Mouse (Mus musculus) liver, embryonic 14.5 days (tissue): ENCODE data around the gene Tmem178b. TPM values are rescaled to one million over a fixed set of nuclear protein-coding genes. Genes with fewer than 3 reads are reported as not detected.

Source experiments
- ATAC-seq: fragments of 200-750 bp; cut with Nextera tagmentation; 2 replicates; pipeline ENCODE4 v1.8.0; 2017; ENCODE audit warnings: moderate number of reproducible peaks, mild to moderate bottlenecking, moderate library complexity; ENCODE audit not compliant: insufficient read depth
- DNase-seq, 3 experiments: peaks; one replicate each; pipeline ENCODE4 v3.0.0-alpha.2; 2012 to 2013; ENCODE audit warnings: low read depth in 3 of 3, low spot score in 3 of 3
- H3K27ac ChIP-seq: fragments of 300-500 bp; sonication (generic); 2 replicates; pipeline ENCODE4 v1.5.1; 2014; ENCODE audit warnings: moderate library complexity, mild to moderate bottlenecking, control low read depth, inconsistent platforms
- H3K27me3 ChIP-seq: fragments of 300-500 bp; sonication (generic); 2 replicates; pipeline ENCODE4 v1.6.1; 2014; ENCODE audit warnings: mild to moderate bottlenecking, low read length, moderate library complexity; ENCODE audit not compliant: control insufficient read depth, insufficient read depth
- H3K36me3 ChIP-seq: fragments of 300-500 bp; sonication (generic); replicated peaks from 2 replicates; pipeline ENCODE4 v1.6.1; 2014; ENCODE audit warnings: low read depth; ENCODE audit not compliant: control insufficient read depth, insufficient read depth
- H3K4me1 ChIP-seq, 2 experiments: fragments of 200-500 bp in 1 of 2; fragments of 300-500 bp in 1 of 2; sonication (generic) in 1 of 2; replicated peaks; 2 replicates each; pipeline ENCODE4 v1.6.1; 2012 to 2014; ENCODE audit warnings: antibody characterized with exemption in 1 of 2, inconsistent platforms in 1 of 2, low read length in 1 of 2; ENCODE audit not compliant: control insufficient read depth in 2 of 2, insufficient read depth in 2 of 2
- H3K4me2 ChIP-seq: fragments of 300-500 bp; sonication (generic); 2 replicates; pipeline ENCODE4 v1.6.1; 2014; ENCODE audit warnings: low read depth, mild to moderate bottlenecking, control low read depth, moderate library complexity
- H3K4me3 ChIP-seq, 2 experiments: fragments of 200-500 bp in 1 of 2; fragments of 300-500 bp in 1 of 2; sonication (generic) in 1 of 2; 2 replicates each; pipeline ENCODE4 v1.5.1; 2012 to 2014; ENCODE audit warnings: low read depth in 2 of 2, low read length in 2 of 2, mild to moderate bottlenecking in 2 of 2, control low read depth in 1 of 2, inconsistent platforms in 1 of 2, moderate library complexity in 1 of 2; ENCODE audit not compliant: insufficient read depth in 1 of 2
- H3K9ac ChIP-seq: fragments of 300-500 bp; sonication (generic); replicated peaks from 2 replicates; pipeline ENCODE4 v1.6.1; 2014; ENCODE audit warnings: mild to moderate bottlenecking, control low read depth, moderate library complexity
- H3K9me3 ChIP-seq: fragments of 300-500 bp; sonication (generic); 2 replicates; pipeline ENCODE4 v1.6.1; 2016; ENCODE audit warnings: low read length, mixed read lengths; ENCODE audit not compliant: control insufficient read depth
- CTCF ChIP-seq: IDR thresholded peaks from 2 replicates; pipeline ENCODE4 v1.5.1; 2016; ENCODE audit warnings: antibody characterized with exemption, low read depth, control low read depth
- EP300 ChIP-seq: IDR thresholded peaks from 2 replicates; pipeline ENCODE4 v1.6.1; 2016; ENCODE audit warnings: antibody characterized with exemption, low read depth
- WGBS: fragments of 180-500 bp; shearing (Covaris S2); extraction: QIAGEN DNeasy Blood & Tissue Kit; methylation state at CpG from one replicate; pipeline ENCODE4 v1.1.7; 2014; ENCODE audit not compliant: insufficient replicate concordance; 5-methylcytosine and 5-hydroxymethylcytosine counted together
- polyA plus RNA-seq, 2 experiments: library from polyadenylated mRNA; depleted of rRNA in 1 of 2; stranded (reverse) in 1 of 2; unstranded in 1 of 2; fragments of >200 nt; fragmentation: Nextera tagmentation in 1 of 2; extraction: Ambion mirVana in 1 of 2; gene quantifications; 2 replicates each; pipeline versions ENCODE4 v1.2.1 to v1.2.3; 2012 to 2014

Tmem178b gene
- polyA plus RNA-seq, 2 experiments: not detected

DNA sequence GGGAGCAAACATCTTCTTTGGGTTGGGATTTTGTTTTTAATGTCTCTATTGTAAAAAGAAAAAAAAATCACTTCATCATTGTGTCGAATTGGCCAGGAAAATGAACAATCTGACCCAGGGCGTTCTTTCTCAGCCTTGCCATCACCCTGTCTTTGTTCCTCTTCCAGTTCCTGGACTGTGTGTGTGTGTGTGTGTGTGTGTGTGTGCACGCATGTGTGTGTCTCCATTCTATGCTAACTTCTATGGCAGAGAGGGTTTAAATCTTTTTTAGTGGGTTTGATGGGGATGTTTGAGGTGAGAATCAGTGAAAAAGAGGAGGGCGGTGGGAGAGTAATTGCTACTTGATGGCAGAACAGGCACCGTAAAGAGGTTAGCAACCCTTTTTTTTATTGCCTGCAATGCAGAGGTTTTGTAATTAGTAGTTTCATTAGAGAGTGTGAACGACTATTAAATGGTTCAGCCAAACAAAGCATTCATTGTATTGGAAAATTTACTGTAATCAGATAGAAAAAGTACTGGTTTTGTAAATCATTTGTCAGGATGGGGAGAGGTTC lies 30.2 kb downstream of the Tmem178b start:
- no peak for ATAC-seq
- 51% methylated on average over 6 of the region's 6 CpGs for WGBS
- H3K4me1 ChIP-seq: no peaks in the 10 kb centered on the region
- TF ChIP-seq CTCF (no peak), EP300 (no peak)
- no peaks in the 10 kb centered on the region for H3K27me3 ChIP-seq
- no peak for DNase-seq
- H3K4me2 ChIP-seq: no peak overlapping the region
- H3K9me3 ChIP-seq: no peaks in the 10 kb centered on the region
- H3K9ac ChIP-seq: no peak overlapping the region
- no peaks in the 10 kb centered on the region for H3K36me3 ChIP-seq
- no peak overlapping the region for H3K4me3 ChIP-seq
- no peak overlapping the region for H3K27ac ChIP-seq

DNA sequence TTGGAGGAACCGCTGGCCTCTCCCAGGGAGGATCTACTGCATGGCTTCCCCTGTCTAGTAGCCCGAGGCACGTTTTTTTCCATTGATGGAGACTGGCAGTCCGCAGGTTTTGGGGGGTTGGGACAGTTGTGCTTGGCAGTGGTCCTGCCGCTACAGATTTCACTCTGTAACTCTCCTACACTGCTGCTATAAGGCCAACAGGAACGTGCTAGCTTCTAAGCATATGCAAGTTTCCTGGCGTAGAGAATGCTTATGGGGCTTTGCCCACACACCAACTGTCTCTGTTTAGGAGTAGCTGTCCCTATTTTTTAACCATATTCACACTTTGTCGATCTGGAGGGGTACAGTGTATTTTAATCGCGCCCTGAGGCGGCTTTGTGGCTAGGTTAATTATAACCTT lies 30.8 kb downstream of the Tmem178b start:
- Histone ChIP-seq H3K9me3 (no peaks in the 10 kb centered on the region), H3K27me3 (no peaks in the 10 kb centered on the region), H3K9ac (no peak overlapping the region), H3K4me3 (no peak overlapping the region), H3K4me1 (no peaks in the 10 kb centered on the region), H3K27ac (no peak overlapping the region), H3K4me2 (no peak overlapping the region), H3K36me3 (no peaks in the 10 kb centered on the region)
- 55% methylated on average over 11 of the region's 11 CpGs for WGBS
- TF ChIP-seq EP300: no peak
- DNase-seq (no peak), ATAC-seq (no peak)

DNA sequence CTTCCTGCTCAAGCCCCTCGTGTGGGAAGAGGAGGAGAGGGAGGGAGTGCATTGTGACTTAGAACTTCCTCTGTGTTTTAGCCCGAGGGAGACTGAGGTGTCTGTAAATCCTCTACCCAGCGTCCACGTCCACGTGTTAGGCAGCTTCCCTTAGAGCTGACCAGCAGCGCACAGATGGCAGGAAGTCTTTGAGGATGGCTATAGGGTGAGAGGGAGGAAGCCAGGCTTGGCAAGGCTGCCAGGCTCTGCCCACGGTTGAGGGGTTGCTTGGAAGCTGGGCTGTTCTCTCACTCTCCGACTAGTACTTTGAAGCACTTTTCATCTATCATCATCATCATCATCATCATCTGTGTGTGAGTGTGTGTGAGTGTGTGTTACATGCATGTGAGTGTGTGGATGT lies 41.9 kb downstream of the Tmem178b start:
- no peaks in the 10 kb centered on the region for H3K36me3 ChIP-seq
- no peak overlapping the region for H3K4me3 ChIP-seq
- H3K9me3 ChIP-seq: no peaks in the 10 kb centered on the region
- H3K4me1 ChIP-seq: no peaks in the 10 kb centered on the region
- 15% methylated on average over 8 of the region's 8 CpGs for WGBS
- ATAC-seq (no peak), DNase-seq (no peak)
- no peak for TF ChIP-seq CTCF
- no peak for TF ChIP-seq EP300
- H3K27ac ChIP-seq: no peak overlapping the region
- no peak overlapping the region for H3K9ac ChIP-seq
- H3K4me2 ChIP-seq: no peak overlapping the region
- H3K27me3 ChIP-seq: no peaks in the 10 kb centered on the region

DNA sequence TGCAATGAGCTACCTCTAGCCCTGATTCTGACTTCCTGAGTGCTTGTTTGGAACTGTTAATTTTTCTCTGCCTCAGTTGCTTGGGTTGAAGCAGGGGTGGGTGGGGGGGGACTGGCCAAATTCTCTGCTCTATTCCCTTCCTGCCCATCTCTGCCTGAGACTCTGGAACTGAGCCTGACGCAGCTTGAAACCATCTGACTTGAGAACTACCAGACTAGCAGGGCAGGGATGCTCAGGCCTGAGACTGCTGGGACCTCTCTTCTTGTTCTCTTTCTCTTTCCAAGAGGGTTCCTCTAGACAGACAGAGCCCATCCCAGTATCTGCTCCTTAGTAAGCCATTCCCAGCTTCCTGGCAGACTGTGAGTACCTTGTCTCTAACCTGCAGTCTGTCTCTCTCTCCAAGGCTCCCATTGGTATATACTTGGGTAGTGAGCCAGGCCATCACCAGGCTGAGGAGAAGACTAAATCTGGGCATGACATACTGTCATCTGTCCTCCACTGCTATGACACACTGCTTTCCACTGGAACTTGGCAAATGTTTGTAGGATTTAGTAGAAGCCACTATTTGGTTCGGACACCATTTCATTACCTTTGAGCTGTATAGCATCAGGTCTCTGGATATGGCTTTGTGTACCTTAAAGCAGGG lies 42.7 kb downstream of the Tmem178b start:
- Histone ChIP-seq H3K27ac (no peak overlapping the region), H3K4me3 (no peak overlapping the region), H3K9ac (no peak overlapping the region), H3K27me3 (no peaks in the 10 kb centered on the region), H3K4me2 (no peak overlapping the region), H3K4me1 (no peaks in the 10 kb centered on the region), H3K36me3 (no peaks in the 10 kb centered on the region), H3K9me3 (no peaks in the 10 kb centered on the region)
- ATAC-seq (no peak), DNase-seq (no peak)
- WGBS: 52% methylated on average over 2 of the region's 2 CpGs
- TF ChIP-seq EP300 (no peak), CTCF (no peak)

DNA sequence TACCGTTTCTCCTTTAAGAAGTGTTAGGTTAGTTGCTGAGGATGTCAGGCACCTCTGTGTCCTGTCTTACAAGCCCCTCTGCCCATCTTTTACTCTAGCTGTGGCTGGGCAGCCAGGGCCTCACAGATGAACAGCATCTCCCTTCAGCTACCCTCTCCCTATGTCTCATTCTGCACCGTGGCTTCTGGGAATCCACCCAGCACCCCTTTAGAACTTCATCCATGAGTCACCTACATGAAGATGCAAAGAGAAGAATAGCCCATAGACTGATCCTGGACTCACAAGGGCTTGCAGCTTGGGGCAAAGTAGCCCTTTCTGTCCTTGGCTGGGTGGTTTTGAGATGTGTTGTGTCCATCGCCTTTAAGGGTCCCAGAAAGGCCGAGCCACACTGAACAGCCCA lies 43.4 kb downstream of the Tmem178b start:
- Histone ChIP-seq H3K4me2 (no peak overlapping the region), H3K27ac (no peak overlapping the region), H3K36me3 (no peaks in the 10 kb centered on the region), H3K9me3 (no peaks in the 10 kb centered on the region), H3K4me1 (no peaks in the 10 kb centered on the region), H3K9ac (no peak overlapping the region), H3K27me3 (no peaks in the 10 kb centered on the region), H3K4me3 (no peak overlapping the region)
- WGBS: 68% methylated on average over 4 of the region's 4 CpGs
- ATAC-seq (no peak), DNase-seq (no peak)
- TF ChIP-seq EP300 (no peak), CTCF (no peak)
